Mouse (Mus musculus) thymus, adult 2 months (tissue): ENCODE measurements around the gene Atp11a. TPM values are rescaled to one million over a fixed set of nuclear protein-coding genes. Genes with fewer than 3 reads are reported as not detected.

Experiments used
- DNase-seq: peaks from one replicate; pipeline ENCODE4 v3.0.0; 2021
- H3K27ac ChIP-seq: fragments of 200-500 bp; 2 replicates; pipeline ENCODE4 v1.5.1; 2012; ENCODE audit warnings: low read length, control low read depth; ENCODE audit not compliant: control insufficient read depth, insufficient read depth
- H3K27me3 ChIP-seq: fragments of 200-500 bp; 2 replicates; pipeline ENCODE4 v1.6.1; 2012; ENCODE audit warnings: mild to moderate bottlenecking, low read length, moderate library complexity, mixed read lengths; ENCODE audit not compliant: control insufficient read depth, insufficient read depth
- H3K36me3 ChIP-seq: fragments of 200-500 bp; 2 replicates; pipeline ENCODE4 v1.6.1; 2012; ENCODE audit warnings: mild to moderate bottlenecking, low read length, moderate library complexity; ENCODE audit not compliant: control insufficient read depth, insufficient read depth
- H3K4me1 ChIP-seq: fragments of 200-500 bp; replicated peaks from 2 replicates; pipeline ENCODE4 v1.6.1; 2012; ENCODE audit warnings: low read length; ENCODE audit not compliant: control insufficient read depth, insufficient read depth
- H3K4me3 ChIP-seq: fragments of 200-500 bp; 2 replicates; pipeline ENCODE4 v1.5.1; 2012; ENCODE audit warnings: mild to moderate bottlenecking, low read length, control low read depth, moderate library complexity; ENCODE audit not compliant: control insufficient read depth, insufficient read depth
- CTCF ChIP-seq: fragments of 200-500 bp; IDR thresholded peaks from 2 replicates; pipeline ENCODE4 v1.5.1; 2012; ENCODE audit warnings: mild to moderate bottlenecking, control low read depth, low read length, moderate library complexity, borderline replicate concordance; ENCODE audit not compliant: control insufficient read depth, poor library complexity, insufficient read depth; ENCODE audit errors: extremely low read depth
- POLR2A ChIP-seq: fragments of 200-500 bp; IDR thresholded peaks from 2 replicates; pipeline ENCODE4 v1.6.1; 2012; ENCODE audit warnings: mild to moderate bottlenecking, low read length, control low read depth, moderate library complexity; ENCODE audit not compliant: control insufficient read depth, poor library complexity, insufficient read depth; ENCODE audit errors: extremely low read depth
- WGBS: fragments of 180-500 bp; shearing (Covaris S2); methylation state at CpG from one replicate; pipeline ENCODE4 v1.1.7; 2018; 5-methylcytosine and 5-hydroxymethylcytosine counted together
- polyA plus RNA-seq: library from polyadenylated mRNA; depleted of rRNA; stranded (reverse); fragments of >200 nt; gene quantifications from 2 replicates; pipeline ENCODE4 v1.2.3, GENCODE M21; 2012; rRNA removed

The Atp11a gene
- polyA plus RNA-seq, 1 experiment = 64.8 TPM

GRCm38 (mm10) chr8:12916156-12916900, 159.5 kb downstream of the Atp11a start:
- H3K27me3 ChIP-seq = no peaks in the 10 kb centered on the region
- TF ChIP-seq CTCF (no peak), POLR2A (no peak)
- no peak for DNase-seq
- WGBS = 84% methylated on average over 16 of the region's 16 CpGs
- H3K4me3 ChIP-seq = no peak overlapping the region
- H3K4me1 ChIP-seq = peaks cover 3% of the 10 kb centered on the region
- no peak overlapping the region for H3K27ac ChIP-seq
- no peaks in the 10 kb centered on the region for H3K36me3 ChIP-seq

- TF ChIP-seq POLR2A = no peak
- TF ChIP-seq CTCF = no peak
- Histone ChIP-seq H3K36me3 (no peaks in the 10 kb centered on the region), H3K4me1 (peaks cover 3% of the 10 kb centered on the region), H3K4me3 (no peak overlapping the region), H3K27me3 (no peaks in the 10 kb centered on the region), H3K27ac (no peak overlapping the region)
- WGBS = 87% methylated on average over 3 of the region's 3 CpGs
- DNase-seq = no peak
Observed at GRCm38 (mm10) chr8:12917029-12917428, 160.2 kb downstream of the Atp11a start.

- 90% methylated on average over 4 of the region's 4 CpGs for WGBS
- H3K36me3 ChIP-seq = no peaks in the 10 kb centered on the region
- H3K4me3 ChIP-seq = no peak overlapping the region
- no peaks in the 10 kb centered on the region for H3K27me3 ChIP-seq
- H3K4me1 ChIP-seq = peaks cover 3% of the 10 kb centered on the region
- DNase-seq = no peak
- no peak overlapping the region for H3K27ac ChIP-seq
- TF ChIP-seq CTCF = no peak
- no peak for TF ChIP-seq POLR2A
Observed at GRCm38 (mm10) chr8:12917831-12918230, 161.0 kb downstream of the Atp11a start.

Other genes with a start within 250 kb of the Atp11a start
- gene Spaca7, start 184.0 kb upstream of the Atp11a start, polyA plus RNA-seq = not detected in 2 replicates
- 114 and 116 TPM in 2 replicates for gene Tubgcp3, start 84.8 kb upstream of the Atp11a start, polyA plus RNA-seq
- 9.4 and 9.7 TPM in 2 replicates for gene Mcf2l, start 116.8 kb downstream of the Atp11a start, polyA plus RNA-seq